Mouse (Mus musculus) adrenal gland (tissue): Measurements from ENCODE around the gene Megf6.

Experiments used
- intact Hi-C: fragments of 180-260 bp; cut with DNase I; formaldehyde crosslinking; loops from one replicate; pipeline ENCODE4 v1.15.1; 2025

Megf6 gene

DNA sequence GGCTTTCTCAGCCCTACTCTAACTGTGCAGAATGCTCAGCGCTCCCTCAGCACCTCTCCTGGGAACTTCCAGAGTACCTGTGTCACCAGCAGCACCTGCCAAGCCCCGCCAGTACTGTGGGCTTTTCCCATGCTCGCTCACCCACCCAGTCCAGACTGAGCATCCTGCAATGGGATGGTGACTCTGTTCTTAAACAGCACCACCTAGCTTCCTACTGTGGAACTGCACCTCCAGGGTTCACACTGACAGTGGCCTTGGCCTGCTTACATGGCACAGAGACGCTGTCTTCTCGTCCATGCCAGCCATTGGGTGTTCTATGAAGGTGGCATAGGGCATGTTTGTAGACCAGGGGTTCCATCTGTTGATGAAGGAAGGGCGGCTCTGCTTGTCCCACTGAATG is 11.5 kb upstream of the Megf6 start:
- intact Hi-C loops = no loop called here

DNA sequence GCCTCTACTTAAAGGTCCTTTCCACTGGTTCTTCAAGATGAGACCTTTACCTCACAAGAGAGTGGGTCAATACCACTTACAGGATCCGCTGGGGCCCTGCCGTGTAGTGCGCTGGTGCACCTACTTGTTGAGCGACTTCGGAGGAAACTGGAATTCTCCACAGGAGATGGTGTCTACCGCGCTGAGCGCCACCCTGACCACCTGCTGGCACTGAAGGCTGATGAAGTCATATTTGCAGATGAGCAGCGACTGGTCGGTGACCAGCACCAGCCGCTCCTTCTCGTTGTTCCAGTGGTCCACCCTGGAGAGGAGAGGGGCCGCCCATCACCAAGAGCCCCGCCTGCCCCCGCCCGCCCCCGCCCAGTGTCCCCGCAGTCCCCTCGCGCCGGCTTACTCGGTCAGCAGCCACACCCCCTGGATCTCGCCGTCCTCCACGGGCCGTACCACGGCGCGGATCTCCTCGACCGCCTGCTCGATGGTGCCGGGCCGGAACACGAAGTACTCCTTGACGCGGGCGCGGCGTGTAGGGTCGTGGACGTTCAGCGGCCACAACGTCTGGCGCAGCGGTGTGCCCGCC is 10.5 kb upstream of the Megf6 start:
- intact Hi-C loops = no loop called here

DNA sequence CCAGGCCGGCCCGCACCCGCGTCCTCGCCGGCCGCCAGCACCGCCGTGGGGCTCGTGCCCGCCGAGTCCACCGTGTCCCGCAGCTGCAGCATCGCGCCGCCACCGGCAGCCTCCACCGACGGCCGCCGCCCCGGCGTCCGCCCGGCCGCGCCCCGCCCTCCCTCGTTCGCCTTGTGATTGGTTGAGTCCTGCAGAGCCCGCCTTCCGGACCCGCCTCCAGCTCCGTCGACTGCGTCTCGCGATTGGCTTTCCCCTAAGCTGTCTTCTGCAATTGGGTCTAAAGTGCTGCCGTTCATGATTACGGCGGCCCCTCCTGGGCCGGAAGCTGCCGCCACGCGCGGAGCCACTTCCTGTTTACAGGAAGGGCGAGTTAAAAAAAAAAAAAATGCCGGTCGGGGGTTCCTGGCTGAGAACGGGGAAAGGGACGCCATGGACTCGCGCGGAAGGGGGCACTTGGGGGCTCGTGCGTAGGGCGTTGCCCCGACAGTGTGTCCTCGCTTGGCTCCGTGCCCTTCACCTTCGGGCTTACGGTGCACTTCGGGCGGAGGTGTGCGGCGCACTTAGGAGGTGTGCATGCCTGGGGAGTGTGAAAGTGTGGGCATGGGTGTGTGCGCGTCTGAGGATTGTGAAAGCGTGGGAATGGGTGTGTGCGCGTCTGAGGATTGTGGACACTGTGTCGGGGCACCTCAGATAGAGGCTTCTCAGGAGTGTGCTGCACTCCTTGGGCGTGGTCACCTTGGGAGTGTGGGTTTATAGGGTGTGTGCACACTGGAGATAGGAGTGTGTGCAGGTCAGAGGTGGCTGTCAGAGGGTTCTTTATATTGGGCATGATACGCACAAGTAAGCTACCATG is 9.8 kb upstream of the Megf6 start, which contains the start of gene Tprgl:
TSS of gene Tprgl (minus strand) at position 129 of the 853 bp plus-strand sequence.
- intact Hi-C loops = no loop called here

DNA sequence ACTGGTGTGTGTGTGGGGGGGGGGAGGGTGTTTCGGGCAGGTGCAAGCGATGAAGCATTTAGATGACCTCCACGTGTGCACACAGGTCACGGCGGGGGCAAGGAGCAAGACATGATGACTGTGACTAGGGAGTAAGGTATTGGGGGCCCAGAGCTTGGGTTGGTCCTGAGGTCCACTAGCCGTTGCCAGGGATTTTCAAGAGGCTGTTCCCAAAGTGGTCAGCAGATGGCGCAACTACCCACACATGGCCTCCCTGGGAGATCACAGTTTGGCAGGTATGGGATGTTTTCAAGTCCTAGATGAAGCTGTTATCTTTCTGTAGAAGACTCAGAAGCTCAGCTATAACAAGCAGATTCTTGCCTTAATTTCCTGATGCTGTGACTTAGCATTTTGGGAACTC is 7.2 kb upstream of the Megf6 start:
- intact Hi-C loops = no loop called here

DNA sequence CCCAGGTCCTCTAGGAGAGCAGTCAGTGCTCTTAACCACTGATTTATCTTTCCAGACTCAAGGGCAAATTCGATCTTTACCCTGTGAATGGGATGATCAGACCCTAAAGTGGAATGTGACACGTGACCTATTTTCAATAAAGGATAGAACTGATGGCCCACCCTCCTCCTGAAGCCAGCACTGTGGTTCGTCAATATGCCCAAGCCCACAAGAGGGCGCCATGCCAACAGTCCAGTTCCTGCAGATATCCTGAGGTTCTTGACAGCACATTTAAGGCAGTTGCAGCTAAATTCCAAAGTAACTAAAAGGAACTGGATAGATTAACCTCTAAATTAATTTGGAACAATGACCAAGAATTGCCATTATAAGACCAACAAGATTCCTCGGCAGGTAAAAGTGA is 3.5 kb upstream of the Megf6 start:
- intact Hi-C loops = loop anchor here (2.0 to 5.0 kb wide), 2 partner anchors 40 to 135 kb away; partner anchors contain the start of gene Arhgef16

DNA sequence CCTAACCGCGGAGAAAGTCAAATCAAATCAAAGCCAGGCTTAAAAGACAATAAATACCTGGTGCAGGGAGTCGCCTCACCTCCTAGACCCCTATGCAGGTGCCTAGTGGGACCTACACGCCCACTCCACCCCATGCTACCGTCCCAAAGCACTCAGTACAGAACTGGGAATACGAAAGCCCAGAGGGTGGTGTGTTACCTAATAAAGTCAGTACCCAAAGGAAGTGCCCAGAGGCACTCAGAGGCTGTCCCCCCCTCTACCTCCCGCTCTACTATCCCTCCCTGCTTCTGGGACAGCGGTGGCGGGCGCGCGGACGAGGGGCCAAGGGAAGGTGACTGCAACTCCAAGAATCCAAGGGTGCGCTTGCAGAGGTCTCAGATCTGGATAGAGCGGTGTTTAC is 509 bp upstream of the Megf6 start:
- intact Hi-C loops = no loop called here

DNA sequence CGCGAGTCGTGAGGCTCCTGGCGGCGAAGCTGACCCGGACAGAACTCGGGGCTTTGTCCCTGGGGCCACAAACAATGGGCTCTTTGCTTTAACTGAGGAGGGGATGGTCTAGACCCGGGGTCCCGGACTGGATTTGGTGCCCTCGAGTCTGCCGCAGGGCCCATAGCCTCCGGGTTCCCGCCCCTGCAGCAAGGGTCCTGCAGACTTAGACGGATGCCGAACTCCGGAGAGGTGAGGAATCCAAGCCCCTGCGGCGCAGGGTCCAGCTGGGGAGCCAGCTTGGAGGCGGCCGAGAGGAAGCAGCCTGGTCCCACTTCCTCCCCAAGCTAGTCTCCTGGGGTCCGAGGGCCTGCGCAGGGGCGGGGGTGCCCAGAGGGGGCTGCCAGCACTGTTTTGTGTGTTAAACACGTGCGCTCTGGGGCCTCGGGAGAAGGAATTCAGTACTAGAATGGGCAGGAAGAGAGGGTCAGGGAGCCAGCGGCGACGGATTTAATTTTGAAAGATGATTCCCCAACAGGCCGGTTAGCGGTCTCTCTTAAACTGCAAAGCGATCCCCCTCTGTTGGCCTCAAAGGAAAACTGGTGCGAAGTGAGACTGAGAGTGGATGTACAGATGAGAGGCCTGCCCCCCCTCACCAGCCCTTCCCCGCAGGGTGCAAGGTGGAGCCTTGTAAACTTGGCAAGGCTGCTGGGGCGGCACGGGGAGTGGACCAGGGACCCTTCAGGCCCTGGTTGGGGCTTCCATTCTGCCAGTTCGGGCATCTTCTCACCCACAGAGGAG is 811 bp downstream of the Megf6 start:
- intact Hi-C loops = no loop called here

DNA sequence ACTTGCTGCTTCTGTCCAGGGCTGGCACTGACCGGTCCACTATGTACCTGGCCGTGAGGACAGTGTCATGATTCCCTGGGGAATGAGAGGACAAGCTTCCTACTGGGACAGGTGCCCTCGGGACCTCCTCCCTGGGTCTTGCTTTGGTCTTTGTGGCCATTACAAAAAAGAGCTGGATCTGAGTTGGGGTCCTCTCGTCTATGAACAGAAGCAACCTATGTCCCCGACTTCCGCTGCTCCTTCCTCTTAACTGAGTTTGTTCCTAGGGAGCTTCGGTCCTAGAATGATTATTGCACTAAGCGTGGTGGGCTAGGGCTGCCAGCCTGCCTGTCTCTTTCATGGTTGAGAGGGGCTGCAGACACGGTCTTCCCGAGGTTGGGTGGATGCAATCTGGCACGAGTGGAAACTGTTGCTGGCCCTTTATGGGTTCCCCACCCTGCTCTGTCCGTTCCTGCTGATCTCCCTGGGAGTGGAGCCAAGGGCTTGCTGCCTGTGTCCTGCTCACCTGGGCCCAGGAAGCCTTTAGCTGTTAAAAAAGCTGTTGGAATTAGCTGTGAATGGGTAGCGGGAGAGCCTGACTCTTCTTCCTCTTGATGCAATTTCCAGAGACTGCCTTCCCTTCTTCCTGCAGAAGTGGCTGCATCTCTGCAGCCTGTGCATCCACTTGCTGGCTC is 1.5 kb downstream of the Megf6 start:
- intact Hi-C loops = no loop called here

DNA sequence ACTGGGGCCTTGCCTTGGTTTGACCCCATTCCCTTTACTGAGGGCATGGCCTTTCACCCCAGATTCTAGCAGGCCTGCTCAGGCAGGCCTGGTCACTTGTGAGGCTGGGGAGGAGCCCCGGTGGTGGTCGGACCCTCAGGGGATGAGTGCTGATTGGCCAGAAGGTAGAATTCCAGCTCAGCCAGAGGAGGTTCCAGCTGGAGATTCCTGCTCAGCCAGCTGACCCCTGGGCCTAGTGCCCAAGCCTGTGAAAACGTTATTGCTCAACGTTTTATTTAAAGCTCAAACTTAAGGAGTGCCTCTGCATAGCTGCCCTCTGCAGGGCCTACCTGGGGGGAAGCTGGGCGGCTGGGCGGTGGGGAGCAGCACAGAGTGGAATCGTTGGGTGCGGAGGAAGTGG is 6.7 kb downstream of the Megf6 start:
- intact Hi-C loops = no loop called here

DNA sequence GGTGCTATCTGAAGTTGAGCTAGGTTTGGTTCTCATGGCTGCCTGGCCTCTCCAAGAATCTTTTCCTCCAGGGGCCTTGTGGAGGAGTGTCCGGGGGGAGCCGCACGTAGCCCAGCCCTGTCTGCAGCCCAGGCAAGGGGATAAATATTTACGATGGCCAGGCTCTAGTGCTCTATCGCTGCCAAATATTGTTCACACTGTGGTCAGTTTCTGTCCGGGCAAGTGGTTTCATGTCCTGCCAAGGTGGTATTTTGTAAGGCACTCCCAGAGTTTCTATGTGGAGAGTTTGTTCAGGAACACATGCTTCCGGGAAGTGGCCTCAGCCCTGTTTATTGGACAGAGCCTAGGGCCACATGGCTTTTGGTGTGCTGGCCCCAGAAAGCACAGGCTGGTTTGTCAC is 10.5 kb downstream of the Megf6 start:
- intact Hi-C loops = no loop called here

DNA sequence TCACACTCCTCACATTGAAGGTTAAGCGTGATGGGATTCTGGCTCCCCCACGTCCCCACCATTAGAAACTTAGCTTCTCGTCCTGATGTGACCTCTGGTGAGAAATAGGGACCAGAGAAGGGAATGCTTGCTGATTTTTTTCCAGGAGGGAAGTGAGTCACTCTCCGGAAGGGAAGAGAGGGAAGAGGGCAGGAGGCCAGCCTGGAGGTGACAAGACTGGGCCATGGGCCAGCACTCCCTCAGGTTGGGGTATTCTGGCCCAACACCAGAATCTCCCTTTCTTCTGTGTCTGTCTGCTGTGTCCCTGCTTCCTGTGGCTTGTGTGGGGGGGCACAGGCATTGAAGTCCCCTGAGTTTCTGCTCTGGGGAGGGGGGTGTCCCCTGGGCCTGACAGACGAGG is 13.0 kb downstream of the Megf6 start:
- intact Hi-C loops = no loop called here

DNA sequence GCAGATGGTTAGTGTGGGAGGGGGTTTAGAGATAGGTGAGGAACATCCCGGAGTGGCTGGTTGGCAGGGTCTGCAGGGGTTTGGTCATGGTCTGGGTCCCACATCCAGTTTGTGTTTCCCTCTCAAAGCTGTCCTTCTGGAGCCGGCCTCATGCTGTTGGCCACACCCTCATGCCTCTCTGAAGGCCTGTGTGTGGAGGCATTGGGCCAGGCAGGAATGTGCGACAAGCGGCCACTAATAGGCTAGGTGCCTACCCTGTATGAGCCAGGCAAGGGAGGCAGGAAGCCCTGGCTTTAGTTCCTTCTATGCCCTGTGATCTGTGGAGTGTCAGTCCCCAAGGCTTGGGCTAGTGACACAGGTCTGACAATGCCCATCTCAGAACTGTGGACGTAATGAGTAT is 14.5 kb downstream of the Megf6 start:
- intact Hi-C loops = no loop called here

DNA sequence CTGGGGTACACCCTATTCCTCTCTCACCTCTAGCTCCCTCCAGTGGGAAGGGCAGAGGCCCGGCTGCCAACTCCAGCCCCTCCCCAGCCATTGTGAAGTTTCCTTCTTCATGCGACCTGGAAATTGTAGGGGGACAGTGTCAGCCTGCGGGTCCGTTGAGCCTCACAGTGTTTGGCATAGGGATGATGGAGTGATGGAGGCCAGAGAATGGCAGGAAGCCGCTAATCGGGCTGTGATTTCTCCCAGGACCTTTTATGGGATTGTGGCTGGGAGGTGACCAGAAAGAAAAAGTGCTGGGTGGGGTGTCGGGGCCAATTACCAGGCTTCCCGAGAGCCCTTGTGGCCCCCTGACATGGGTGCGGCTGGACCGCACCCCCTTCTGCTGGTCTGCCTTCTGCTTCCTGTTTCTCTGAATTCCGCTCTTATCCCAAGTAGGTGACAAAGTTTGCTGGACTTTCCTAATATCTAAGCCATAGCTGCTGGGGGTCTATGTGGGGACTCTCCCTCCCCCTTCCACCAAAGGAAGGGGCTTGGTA is 15.5 kb downstream of the Megf6 start:
- intact Hi-C loops = no loop called here

DNA sequence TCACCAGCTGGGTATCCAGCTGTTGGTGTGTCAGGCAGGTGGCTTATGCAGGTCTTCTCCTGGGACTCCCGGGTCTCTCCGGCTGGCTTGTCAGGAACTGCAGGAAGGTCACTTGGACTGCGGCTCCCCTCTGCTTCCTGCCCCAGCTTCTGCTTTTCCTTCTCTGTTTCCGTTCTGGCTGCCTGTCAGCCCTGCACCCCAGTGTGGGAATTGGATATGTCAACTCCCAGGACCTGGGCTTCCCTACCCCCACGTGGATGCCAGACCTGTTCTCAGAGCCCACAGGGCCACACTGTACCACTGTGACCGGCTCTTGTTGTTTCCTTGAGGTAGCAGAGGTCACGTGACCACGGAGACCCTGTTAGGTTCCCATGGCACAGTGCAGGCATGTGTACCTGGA is 18.4 kb downstream of the Megf6 start:
- intact Hi-C loops = no loop called here

DNA sequence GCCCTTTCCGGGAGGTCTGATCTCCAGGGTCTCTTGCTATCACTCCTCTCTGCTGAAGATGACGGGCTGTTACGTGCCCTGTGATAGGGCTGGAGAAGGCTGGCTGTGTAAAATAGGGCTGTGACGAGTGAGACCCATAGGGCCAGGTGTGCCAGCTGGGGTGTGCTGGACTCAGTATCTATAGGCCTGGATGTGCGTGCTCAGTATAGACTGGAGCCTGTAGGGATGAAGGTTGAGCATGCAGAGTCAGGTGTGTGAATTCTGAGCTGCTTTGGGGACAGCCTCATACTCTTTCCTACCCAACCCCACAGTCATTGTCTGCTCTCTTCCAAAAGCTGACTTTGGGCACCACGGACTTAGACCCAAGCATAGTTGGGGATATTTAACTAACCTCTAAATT is 27.4 kb downstream of the Megf6 start:
- intact Hi-C loops = no loop called here

DNA sequence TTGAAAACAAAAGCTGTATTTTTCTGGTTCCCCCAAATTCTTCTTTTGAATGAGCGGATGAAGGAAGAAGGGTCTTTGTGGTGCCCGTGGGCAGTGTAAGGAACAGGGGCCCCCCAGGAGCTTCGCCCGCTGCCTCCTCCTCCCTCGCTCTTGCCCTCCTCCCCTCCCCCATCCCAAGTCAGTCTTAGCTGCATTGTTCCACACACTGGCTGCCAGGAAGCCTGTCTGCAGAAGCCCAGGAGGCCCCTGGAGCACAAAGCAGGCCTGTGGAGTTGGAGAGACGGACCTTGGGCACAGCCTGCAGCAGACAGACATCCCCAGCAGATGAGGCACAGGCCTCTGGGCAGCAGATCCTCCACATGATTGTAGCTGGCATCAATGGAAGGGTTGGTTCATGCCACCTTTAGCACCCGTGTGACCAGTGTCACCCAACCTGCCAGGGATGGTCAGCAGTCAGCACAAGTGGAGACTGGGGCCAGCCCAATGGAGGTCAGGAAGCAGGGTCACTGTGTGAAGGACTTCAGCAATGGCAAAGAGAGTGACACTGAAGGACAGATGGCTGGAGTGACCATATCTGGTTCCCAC is 27.9 kb downstream of the Megf6 start:
- intact Hi-C loops = no loop called here

DNA sequence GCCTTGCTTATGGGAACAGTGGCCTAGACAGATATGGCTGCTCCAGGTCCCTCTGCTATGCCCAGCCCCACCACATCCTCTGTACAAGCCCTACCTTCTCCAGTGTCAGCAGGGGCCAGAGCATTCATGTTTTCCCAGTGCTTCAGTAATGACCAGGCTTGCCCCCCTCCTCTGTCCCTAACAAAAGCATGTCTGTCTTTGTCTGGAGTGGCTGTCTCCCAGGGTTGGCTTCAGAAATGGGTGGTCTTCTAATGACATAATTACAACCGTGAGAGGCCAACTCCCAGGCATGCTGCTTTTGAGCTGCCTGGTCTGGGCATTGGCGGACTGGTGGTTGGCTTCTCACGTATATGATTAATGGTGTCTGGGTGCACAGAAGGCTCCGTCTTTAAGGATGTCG is 31.0 kb downstream of the Megf6 start:
- intact Hi-C loops = no loop called here

DNA sequence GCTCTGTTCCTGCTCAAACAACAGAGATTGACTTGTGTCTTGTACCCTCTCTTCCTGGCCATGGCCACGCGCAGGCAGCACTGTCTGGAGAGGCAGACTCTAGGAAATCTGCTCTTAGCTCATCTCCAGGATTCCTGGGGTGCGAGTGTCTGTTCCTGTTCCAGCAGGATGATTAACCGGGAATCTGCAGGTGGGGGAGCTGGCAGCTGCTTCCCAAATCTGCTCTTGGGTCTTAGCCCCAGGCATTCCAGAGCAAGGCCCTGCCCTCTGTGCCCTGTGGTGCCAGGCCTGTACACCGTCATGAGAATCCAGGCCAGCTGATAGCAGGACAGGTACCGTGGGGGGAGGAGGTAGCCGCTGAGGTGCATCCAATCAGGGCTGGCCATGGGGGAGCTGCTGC is 34.0 kb downstream of the Megf6 start:
- intact Hi-C loops = no loop called here

DNA sequence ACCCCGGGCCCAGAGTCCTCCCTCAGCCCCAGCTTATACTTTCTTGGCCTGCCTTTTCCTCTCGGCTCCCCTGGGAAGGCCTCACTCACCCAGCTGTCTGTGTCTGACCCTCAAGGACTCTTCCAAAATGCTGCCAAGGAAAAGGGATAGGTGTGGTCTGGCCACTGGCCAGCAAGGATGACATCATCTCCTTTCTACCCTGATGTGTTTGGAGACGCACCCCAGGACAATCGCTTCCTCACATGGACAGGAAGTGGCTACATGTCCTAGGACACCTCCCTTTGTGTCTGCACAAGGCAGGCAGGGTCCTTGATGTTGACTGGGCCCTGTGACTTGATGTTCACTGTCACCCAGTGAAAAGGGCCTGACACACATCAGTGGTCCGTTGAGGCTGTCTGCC is 34.9 kb downstream of the Megf6 start:
- intact Hi-C loops = loop anchor here (5.0 kb wide), 1 partner anchor 138 kb away; no protein-coding TSS in a partner anchor

DNA sequence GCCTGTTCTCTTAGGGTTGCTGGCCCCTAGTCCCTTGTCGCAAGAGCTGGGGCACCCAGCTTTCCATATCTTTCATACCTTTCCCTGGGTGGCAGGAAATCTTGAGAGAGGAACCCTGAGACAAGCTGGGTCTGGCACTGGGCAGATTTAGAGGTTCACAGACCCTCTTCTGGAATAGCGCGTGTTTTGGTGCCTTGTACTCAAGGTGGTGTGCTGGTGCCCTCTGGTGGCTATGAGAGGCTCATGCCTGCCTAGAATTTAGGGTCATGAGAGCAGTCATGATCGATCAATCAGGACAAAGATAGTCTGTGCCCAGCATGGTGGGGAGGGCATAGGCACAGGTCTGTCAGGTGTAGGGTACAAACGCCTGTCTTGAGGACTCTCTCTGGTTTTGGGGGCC is 36.7 kb downstream of the Megf6 start:
- intact Hi-C loops = loop anchor here (2.0 to 5.0 kb wide), 2 partner anchors 40 to 140 kb away; no protein-coding TSS in a partner anchor

DNA sequence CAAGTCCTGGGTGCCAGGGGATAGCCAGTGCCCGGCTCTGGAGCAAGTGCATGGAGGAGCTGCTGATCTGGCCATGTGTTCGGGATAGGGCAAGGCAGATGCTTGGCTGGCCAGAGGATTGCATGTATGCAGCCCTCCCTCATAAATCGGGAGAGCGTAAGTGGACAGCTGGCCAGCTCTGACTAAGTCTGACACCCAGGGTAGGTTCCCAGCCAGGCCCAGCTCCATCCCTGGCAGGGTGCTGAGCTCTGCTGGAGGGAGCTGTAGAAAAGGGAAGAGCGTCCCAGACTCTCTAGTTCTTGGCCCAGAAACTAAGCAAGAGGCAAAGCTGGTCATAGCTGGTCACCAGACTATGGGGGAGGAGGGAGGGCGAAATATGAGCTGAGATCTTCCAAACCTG is 38.5 kb downstream of the Megf6 start:
- intact Hi-C loops = loop anchor here (5.0 kb wide), 1 partner anchor 142 kb away; no protein-coding TSS in a partner anchor
